Mouse (Mus musculus) testis, adult 2 months (tissue): ENCODE results near the gene Txn2. TPM values are rescaled to one million over a fixed set of nuclear protein-coding genes. Genes with fewer than 3 reads are reported as not detected.

Experiments used
- H3K27ac ChIP-seq: fragments of 200-500 bp; 2 replicates; pipeline ENCODE4 v1.5.1; 2012; ENCODE audit warnings: low read depth, low read length; ENCODE audit not compliant: control insufficient read depth, insufficient read depth
- H3K27me3 ChIP-seq: fragments of 200-500 bp; 2 replicates; pipeline ENCODE4 v1.6.1; 2012; ENCODE audit warnings: mild to moderate bottlenecking, low read length, moderate library complexity; ENCODE audit not compliant: control insufficient read depth, insufficient read depth
- H3K36me3 ChIP-seq: fragments of 200-500 bp; 2 replicates; pipeline ENCODE4 v1.6.1; 2012; ENCODE audit warnings: mild to moderate bottlenecking, low read length; ENCODE audit not compliant: control insufficient read depth, insufficient read depth
- H3K4me1 ChIP-seq: fragments of 200-500 bp; 2 replicates; pipeline ENCODE4 v1.6.1; 2012; ENCODE audit warnings: low read length; ENCODE audit not compliant: control insufficient read depth, insufficient read depth
- H3K4me3 ChIP-seq: fragments of 200-500 bp; 2 replicates; pipeline ENCODE4 v1.5.1; 2012; ENCODE audit warnings: low read depth, mild to moderate bottlenecking, low read length, moderate library complexity, mixed read lengths; ENCODE audit not compliant: control insufficient read depth
- CTCF ChIP-seq: fragments of 200-500 bp; IDR thresholded peaks from 2 replicates; pipeline ENCODE4 v1.5.1; 2012; ENCODE audit warnings: low read depth, mild to moderate bottlenecking, inconsistent platforms, low read length, moderate library complexity; ENCODE audit not compliant: control insufficient read depth, insufficient read depth, insufficient replicate concordance
- POLR2A ChIP-seq: fragments of 200-500 bp; IDR thresholded peaks from 2 replicates; pipeline ENCODE4 v1.6.1; 2012; ENCODE audit warnings: low read depth, mild to moderate bottlenecking, inconsistent platforms, low read length, moderate library complexity; ENCODE audit not compliant: control insufficient read depth
- polyA plus RNA-seq: library from polyadenylated mRNA; depleted of rRNA; stranded (reverse); fragments of >200 nt; gene quantifications from 2 replicates; pipeline ENCODE4 v1.2.3, GENCODE M21; 2012

The Txn2 gene
- polyA plus RNA-seq, 1 experiment = 133 TPM

GRCm38 (mm10) chr15:77914507-77914906 is 14.3 kb downstream of the Txn2 start:
- H3K36me3 ChIP-seq = no peaks in the 10 kb centered on the region
- H3K27me3 ChIP-seq = no peaks in the 10 kb centered on the region
- H3K27ac ChIP-seq = no peak overlapping the region
- no peak for TF ChIP-seq CTCF
- no peak for TF ChIP-seq POLR2A
- no peaks in the 10 kb centered on the region for H3K4me1 ChIP-seq
- H3K4me3 ChIP-seq = no peak overlapping the region

DNA sequence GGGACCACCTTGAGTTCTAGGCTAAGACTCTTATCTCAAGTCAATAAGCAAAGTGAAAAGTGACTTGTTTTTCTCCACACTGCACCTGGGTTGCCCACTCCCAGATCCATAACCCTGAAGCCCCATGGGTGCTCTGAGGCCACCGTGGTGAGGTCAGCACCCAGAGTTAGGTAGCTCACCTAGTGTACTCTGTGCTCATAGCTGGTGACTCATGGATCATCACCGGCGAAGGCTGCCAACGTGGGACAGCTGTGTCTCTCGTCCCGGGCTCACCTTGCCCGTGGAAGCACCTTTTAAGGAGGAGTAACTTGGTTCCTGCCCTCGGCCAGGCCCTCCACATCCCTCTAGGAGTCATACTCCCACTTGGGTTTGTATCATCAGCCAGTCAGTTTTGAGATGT is 15.8 kb downstream of the Txn2 start:
- no peak for TF ChIP-seq POLR2A
- no peak for TF ChIP-seq CTCF
- Histone ChIP-seq H3K27me3 (no peaks in the 10 kb centered on the region), H3K36me3 (no peaks in the 10 kb centered on the region), H3K4me1 (no peaks in the 10 kb centered on the region), H3K4me3 (no peak overlapping the region), H3K27ac (no peak overlapping the region)

DNA sequence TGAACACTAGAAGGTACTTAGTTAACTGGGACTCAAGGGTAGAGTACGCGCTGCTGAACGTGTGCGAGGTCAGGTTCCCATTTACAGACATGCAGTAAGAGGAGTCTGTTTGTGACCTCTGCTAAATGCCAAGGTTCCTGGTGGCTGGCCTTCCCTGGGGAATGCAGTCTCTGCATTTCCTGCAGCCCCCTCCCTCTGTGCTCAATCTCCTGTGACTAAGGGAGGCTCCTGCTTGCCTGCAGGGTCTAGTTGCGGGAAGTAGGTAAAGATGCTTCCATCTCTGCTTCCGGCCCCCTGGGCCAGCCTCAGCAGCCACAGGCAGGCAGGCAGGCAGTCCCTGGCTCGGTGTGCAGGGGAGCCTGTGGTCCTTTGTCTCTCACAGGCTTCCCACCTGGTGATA is 16.2 kb downstream of the Txn2 start:
- TF ChIP-seq CTCF (no peak), POLR2A (no peak)
- H3K27ac ChIP-seq = no peak overlapping the region
- H3K36me3 ChIP-seq = no peaks in the 10 kb centered on the region
- H3K4me3 ChIP-seq = no peak overlapping the region
- H3K4me1 ChIP-seq = no peaks in the 10 kb centered on the region
- H3K27me3 ChIP-seq = no peaks in the 10 kb centered on the region

GRCm38 (mm10) chr15:77912048-77912447 is 16.8 kb downstream of the Txn2 start:
- Histone ChIP-seq H3K4me3 (no peak overlapping the region), H3K27ac (no peak overlapping the region), H3K27me3 (no peaks in the 10 kb centered on the region), H3K4me1 (no peaks in the 10 kb centered on the region), H3K36me3 (no peaks in the 10 kb centered on the region)
- TF ChIP-seq POLR2A (no peak), CTCF (no peak)

DNA sequence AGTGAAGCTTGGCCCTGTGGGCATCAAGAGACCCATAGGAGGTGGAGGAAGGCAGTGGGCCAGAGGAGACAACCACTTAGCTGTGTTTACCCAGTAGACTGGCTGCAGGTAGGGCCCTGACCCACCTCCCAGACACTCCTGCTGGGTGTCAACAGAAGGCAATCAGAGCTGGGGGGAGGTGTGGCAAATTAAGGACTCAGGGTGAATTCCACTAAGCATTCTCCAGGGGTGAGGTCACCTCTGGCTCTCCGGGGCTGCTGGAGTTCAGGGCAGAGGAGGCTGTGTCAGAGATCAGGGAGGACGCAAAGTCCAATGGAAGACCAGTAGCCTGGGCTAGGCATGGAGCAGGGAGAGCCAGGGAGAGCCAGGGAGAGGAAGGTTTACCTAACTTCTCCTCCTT is 17.7 kb downstream of the Txn2 start:
- no peaks in the 10 kb centered on the region; the same call in 1 of the 2 replicates for H3K4me1 ChIP-seq
- TF ChIP-seq POLR2A (no peak), CTCF (no peak)

DNA sequence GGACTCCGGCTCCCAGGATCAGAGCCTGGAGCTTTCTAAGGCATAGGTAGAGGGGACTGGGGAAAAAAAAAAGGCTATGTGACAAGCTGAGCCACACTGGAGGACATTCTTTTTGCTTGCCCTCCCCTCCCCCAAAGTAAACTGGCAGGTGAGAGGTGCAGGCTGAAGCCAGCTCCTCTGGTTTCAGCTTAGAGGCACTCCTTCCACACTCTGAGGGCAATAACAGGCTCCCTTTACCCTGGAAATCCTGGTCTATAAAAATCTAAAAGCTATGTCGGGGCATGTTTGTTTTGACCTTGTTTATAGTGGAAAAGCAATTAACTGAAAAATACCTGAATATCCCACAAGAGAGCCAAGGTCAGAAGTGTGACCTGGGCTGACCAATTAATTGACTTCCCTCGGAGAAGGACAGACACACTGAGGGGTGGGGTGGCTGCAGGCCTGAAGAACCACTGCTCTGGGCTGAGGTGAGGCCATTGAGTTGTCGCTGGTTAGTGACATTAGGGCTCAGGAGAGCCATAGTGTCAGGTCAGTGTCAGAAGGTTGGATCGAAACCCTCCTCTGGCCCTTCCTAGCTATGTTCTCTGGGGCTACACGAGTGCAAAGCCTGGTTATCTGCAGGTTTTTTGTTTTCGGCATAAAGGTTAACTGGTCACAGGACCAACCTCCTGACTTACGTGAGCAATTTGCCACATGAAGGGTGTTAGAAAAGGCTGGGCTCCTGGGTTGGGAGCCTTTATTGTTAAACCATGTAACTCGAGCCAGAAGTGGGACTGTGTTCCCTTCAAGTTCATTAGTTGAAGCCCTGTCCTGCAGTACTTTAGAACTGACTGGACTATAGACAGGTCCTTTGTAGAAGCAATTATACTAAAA is 20.9 kb downstream of the Txn2 start:
- Histone ChIP-seq H3K36me3 (no peaks in the 10 kb centered on the region), H3K27me3 (no peaks in the 10 kb centered on the region), H3K4me3 (no peak overlapping the region), H3K4me1 (peaks cover 2% of the 10 kb centered on the region), H3K27ac (no peak overlapping the region)
- TF ChIP-seq POLR2A (no peak), CTCF (no peak)

More for the DNA sequence above, 17.7 kb downstream of the Txn2 start:
- no peaks in the 10 kb centered on the region for H3K27me3 ChIP-seq
- H3K4me3 ChIP-seq = no peak overlapping the region
- H3K36me3 ChIP-seq = no peaks in the 10 kb centered on the region
- no peak overlapping the region for H3K27ac ChIP-seq

GRCm38 (mm10) chr15:77906545-77906944 is 22.3 kb downstream of the Txn2 start:
- no peak overlapping the region for H3K27ac ChIP-seq
- peaks cover 2% of the 10 kb centered on the region for H3K4me1 ChIP-seq
- H3K4me3 ChIP-seq = no peak overlapping the region

More at GRCm38 (mm10) chr15:77906545-77906944, 22.3 kb downstream of the Txn2 start:
- TF ChIP-seq CTCF = no peak
- no peak for TF ChIP-seq POLR2A
- Histone ChIP-seq H3K36me3 (no peaks in the 10 kb centered on the region), H3K27me3 (no peaks in the 10 kb centered on the region)
